Mouse (Mus musculus) lung, embryonic 14.5 days (tissue): ENCODE measurements around the gene Vps8. TPM values are rescaled to one million over a fixed set of nuclear protein-coding genes. Genes with fewer than 3 reads are reported as not detected.

Experiments used
- ATAC-seq: fragments of 200-750 bp; cut with Nextera tagmentation; 2 replicates; pipeline ENCODE4 v1.8.0; 2017; ENCODE audit warnings: mild to moderate bottlenecking, moderate TSS enrichment, moderate library complexity; ENCODE audit not compliant: insufficient read depth
- DNase-seq: peaks from one replicate; pipeline ENCODE4 v3.0.0-alpha.2; 2015
- H3K27ac ChIP-seq: fragments of 300-500 bp; sonication (generic); 2 replicates; pipeline ENCODE4 v1.5.1; 2014; ENCODE audit warnings: low read depth, mild to moderate bottlenecking, moderate library complexity
- H3K27me3 ChIP-seq: fragments of 300-500 bp; sonication (generic); 2 replicates; pipeline ENCODE4 v1.6.1; 2014; ENCODE audit warnings: low read length, control low read depth; ENCODE audit not compliant: insufficient read depth
- H3K36me3 ChIP-seq: fragments of 300-500 bp; sonication (generic); 2 replicates; pipeline ENCODE4 v1.6.1; 2014; ENCODE audit warnings: control low read depth; ENCODE audit not compliant: insufficient read depth
- H3K4me1 ChIP-seq: fragments of 300-500 bp; sonication (generic); 2 replicates; pipeline ENCODE4 v1.6.1; 2014; ENCODE audit warnings: antibody characterized with exemption, control low read depth; ENCODE audit not compliant: insufficient read depth
- H3K4me2 ChIP-seq: fragments of 300-500 bp; sonication (generic); 2 replicates; pipeline ENCODE4 v1.6.1; 2014; ENCODE audit warnings: mild to moderate bottlenecking
- H3K4me3 ChIP-seq: fragments of 300-500 bp; sonication (generic); 2 replicates; pipeline ENCODE4 v1.5.1; 2014; ENCODE audit warnings: low read depth, low read length
- H3K9ac ChIP-seq: fragments of 300-500 bp; sonication (generic); 2 replicates; pipeline ENCODE4 v1.6.1; 2014
- H3K9me3 ChIP-seq: fragments of 300-500 bp; sonication (generic); 2 replicates; pipeline ENCODE4 v1.6.1; 2016; ENCODE audit warnings: low read depth, low read length, control low read depth
- CTCF ChIP-seq: IDR thresholded peaks from 2 replicates; pipeline ENCODE4 v1.5.1; 2016; ENCODE audit warnings: antibody characterized with exemption, low read depth
- WGBS: fragments of 180-500 bp; shearing (Covaris S2); extraction: QIAGEN DNeasy Blood & Tissue Kit; methylation state at CpG from one replicate; pipeline ENCODE4 v1.1.7; 2014; 5-methylcytosine and 5-hydroxymethylcytosine counted together
- polyA plus RNA-seq: library from polyadenylated mRNA; unstranded; fragments of >200 nt; fragmentation: Nextera tagmentation; extraction: Ambion mirVana; gene quantifications from 2 replicates; pipeline ENCODE4 v1.2.1, GENCODE M21; 2014

Gene Vps8
- polyA plus RNA-seq, 1 experiment from 2014 or later, result 19.3 TPM

- Histone ChIP-seq H3K4me1 (peaks cover 12% of the 10 kb centered on the region), H3K36me3 (no peaks in the 10 kb centered on the region), H3K27me3 (no peaks in the 10 kb centered on the region), H3K9me3 (no peaks in the 10 kb centered on the region), H3K4me2 (no peak overlapping the region), H3K27ac (no peak overlapping the region), H3K9ac (no peak overlapping the region), H3K4me3 (no peak overlapping the region)
- ATAC-seq (no peak), DNase-seq (no peak)
- TF ChIP-seq CTCF, result no peak
- WGBS, result 81% methylated on average over 6 of the region's 6 CpGs
Observed at GRCm38 (mm10) chr16:21606249-21607020, 183.5 kb downstream of the Vps8 start.

GRCm38 (mm10) chr16:21607021-21607650, 184.2 kb downstream of the Vps8 start:
- H3K36me3 ChIP-seq, result no peaks in the 10 kb centered on the region
- no peak for TF ChIP-seq CTCF
- ATAC-seq (peak; percentile 20; the same call in 1 of the 2 replicates), DNase-seq (peak; percentile 61)
- H3K27me3 ChIP-seq, result no peaks in the 10 kb centered on the region
- H3K9me3 ChIP-seq, result no peaks in the 10 kb centered on the region
- H3K4me2 ChIP-seq, result no peak overlapping the region
- H3K4me1 ChIP-seq, result peaks cover 12% of the 10 kb centered on the region
- no peak overlapping the region for H3K9ac ChIP-seq
- peak overlapping the region; percentile 34; the same call in 1 of the 2 replicates for H3K27ac ChIP-seq
- no peak overlapping the region for H3K4me3 ChIP-seq
- WGBS, result 71% methylated on average over 8 of the region's 8 CpGs

DNA sequence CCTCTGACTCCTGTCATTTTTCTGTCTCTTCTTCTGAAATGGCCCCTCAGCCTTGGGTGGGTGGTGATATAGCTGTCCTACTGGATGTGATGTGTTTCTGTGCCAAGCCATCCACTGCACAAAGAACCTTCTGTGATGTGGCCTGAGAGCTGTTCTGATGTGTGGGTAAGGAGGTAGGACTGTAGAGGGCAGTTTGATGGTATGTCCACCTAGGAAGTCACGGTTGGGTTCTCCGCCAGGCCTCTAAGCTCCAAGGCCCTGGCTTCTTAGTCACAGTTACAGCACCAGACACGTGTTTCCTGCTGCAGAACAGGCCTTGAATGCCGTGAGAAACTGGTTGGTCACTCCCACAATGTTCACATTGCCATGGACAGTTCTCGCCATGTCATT, 184.7 kb downstream of the Vps8 start:
- peaks cover 12% of the 10 kb centered on the region for H3K4me1 ChIP-seq
- DNase-seq (no peak), ATAC-seq (peak; percentile 6; the same call in 1 of the 2 replicates)
- no peaks in the 10 kb centered on the region for H3K27me3 ChIP-seq
- TF ChIP-seq CTCF, result no peak
- no peaks in the 10 kb centered on the region for H3K9me3 ChIP-seq
- H3K4me2 ChIP-seq, result no peak overlapping the region
- peak overlapping the region; percentile 34; the same call in 1 of the 2 replicates for H3K27ac ChIP-seq
- 75% methylated on average over 5 of the region's 5 CpGs for WGBS
- H3K9ac ChIP-seq, result no peak overlapping the region
- H3K4me3 ChIP-seq, result no peak overlapping the region
- no peaks in the 10 kb centered on the region for H3K36me3 ChIP-seq

DNA sequence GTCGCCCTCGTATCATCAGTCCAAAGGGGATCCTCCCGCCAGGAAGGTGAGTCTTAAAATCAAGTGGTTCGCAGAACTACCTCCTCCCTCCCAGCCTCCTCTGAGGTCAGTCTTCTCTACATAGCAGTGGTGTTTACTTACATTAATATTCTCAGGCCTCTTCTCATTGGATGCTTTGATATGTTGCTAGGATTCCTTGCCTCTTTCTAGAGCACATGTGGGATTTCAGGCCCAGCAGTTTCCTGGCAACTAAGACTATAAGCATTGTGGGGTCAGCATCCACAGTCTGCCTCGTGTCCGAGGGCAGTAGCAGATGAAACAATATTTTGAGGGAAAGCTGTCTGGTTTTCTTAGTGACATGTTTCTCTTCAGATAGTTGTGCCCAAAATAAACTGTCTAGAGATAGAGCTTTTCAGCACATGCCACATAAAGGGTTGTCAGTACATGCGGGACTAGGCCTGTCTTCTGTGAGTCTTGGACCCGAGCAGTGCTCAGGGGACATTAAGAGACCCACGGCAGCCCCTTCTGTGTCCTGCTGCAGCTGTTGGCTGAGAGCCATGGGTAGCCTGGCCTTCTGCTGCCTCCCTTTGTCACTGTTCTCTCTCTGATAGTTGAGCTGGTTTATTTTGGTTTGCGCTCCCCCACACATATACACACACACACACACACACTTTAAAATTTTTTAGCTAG, 185.4 kb downstream of the Vps8 start:
- no peak overlapping the region for H3K4me2 ChIP-seq

GRCm38 (mm10) chr16:21610473-21610872, 187.6 kb downstream of the Vps8 start:
- ATAC-seq, result no peak
- WGBS, result 88% methylated on average over 4 of the region's 4 CpGs
- no peak for DNase-seq

More for the DNA sequence above, 185.4 kb downstream of the Vps8 start:
- 57% methylated on average over 10 of the region's 10 CpGs for WGBS
- H3K36me3 ChIP-seq, result no peaks in the 10 kb centered on the region
- H3K4me1 ChIP-seq, result peaks cover 12% of the 10 kb centered on the region
- no peaks in the 10 kb centered on the region for H3K27me3 ChIP-seq
- peak; percentile 68 for DNase-seq
- H3K9ac ChIP-seq, result no peak overlapping the region
- peak; percentile 83 for ATAC-seq
- peak overlapping the region; percentile 34; the same call in 1 of the 2 replicates for H3K27ac ChIP-seq
- no peak overlapping the region for H3K4me3 ChIP-seq
- H3K9me3 ChIP-seq, result no peaks in the 10 kb centered on the region; the same call in 1 of the 2 replicates
- no peak for TF ChIP-seq CTCF

DNA sequence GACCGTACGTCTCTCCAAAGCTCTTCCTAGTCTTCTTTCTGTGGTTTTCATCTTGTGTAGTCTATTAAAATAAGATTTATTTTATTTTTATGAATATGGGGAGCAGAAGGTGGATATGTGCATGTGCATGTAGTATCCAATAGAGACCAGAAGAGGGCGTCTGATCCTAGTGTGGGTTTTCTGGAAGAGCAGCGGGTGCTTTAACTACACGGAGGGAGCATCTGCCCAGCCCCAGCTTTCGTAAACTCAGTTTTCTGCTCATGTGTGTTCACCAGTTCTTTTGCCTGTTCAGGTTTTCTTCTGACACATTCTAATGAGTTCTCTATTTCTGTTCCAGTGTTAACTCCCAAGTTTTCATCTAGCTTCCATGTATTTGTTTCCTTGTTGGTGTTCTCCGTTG, 192.9 kb downstream of the Vps8 start:
- ATAC-seq (no peak), DNase-seq (peak; percentile 65)
- peak; percentile 61 for TF ChIP-seq CTCF
- Histone ChIP-seq H3K4me2 (no peak overlapping the region), H3K36me3 (no peaks in the 10 kb centered on the region), H3K27me3 (no peaks in the 10 kb centered on the region), H3K9me3 (no peaks in the 10 kb centered on the region; the same call in 1 of the 2 replicates), H3K4me3 (no peak overlapping the region), H3K27ac (no peak overlapping the region), H3K9ac (no peak overlapping the region), H3K4me1 (no peaks in the 10 kb centered on the region)
- WGBS, result 54% methylated on average over 7 of the region's 7 CpGs

More at GRCm38 (mm10) chr16:21610473-21610872, 187.6 kb downstream of the Vps8 start:
- Histone ChIP-seq H3K9ac (no peak overlapping the region), H3K9me3 (no peaks in the 10 kb centered on the region; the same call in 1 of the 2 replicates), H3K36me3 (no peaks in the 10 kb centered on the region), H3K4me2 (no peak overlapping the region), H3K27ac (no peak overlapping the region), H3K4me1 (peaks cover 12% of the 10 kb centered on the region), H3K4me3 (no peak overlapping the region), H3K27me3 (no peaks in the 10 kb centered on the region)
- TF ChIP-seq CTCF, result no peak

GRCm38 (mm10) chr16:21620630-21621029, 197.7 kb downstream of the Vps8 start:
- WGBS, result 63% methylated on average over 2 of the region's 2 CpGs
- no peak overlapping the region for H3K9ac ChIP-seq
- H3K27ac ChIP-seq, result no peak overlapping the region
- no peaks in the 10 kb centered on the region for H3K4me1 ChIP-seq
- no peak for DNase-seq
- H3K9me3 ChIP-seq, result no peaks in the 10 kb centered on the region
- no peak overlapping the region for H3K4me2 ChIP-seq
- no peaks in the 10 kb centered on the region for H3K27me3 ChIP-seq
- no peak overlapping the region for H3K4me3 ChIP-seq
- no peaks in the 10 kb centered on the region for H3K36me3 ChIP-seq
- no peak for ATAC-seq
- no peak for TF ChIP-seq CTCF
